ENCODE assay signal across 8 mouse cellular contexts in the genomic region with DNA sequence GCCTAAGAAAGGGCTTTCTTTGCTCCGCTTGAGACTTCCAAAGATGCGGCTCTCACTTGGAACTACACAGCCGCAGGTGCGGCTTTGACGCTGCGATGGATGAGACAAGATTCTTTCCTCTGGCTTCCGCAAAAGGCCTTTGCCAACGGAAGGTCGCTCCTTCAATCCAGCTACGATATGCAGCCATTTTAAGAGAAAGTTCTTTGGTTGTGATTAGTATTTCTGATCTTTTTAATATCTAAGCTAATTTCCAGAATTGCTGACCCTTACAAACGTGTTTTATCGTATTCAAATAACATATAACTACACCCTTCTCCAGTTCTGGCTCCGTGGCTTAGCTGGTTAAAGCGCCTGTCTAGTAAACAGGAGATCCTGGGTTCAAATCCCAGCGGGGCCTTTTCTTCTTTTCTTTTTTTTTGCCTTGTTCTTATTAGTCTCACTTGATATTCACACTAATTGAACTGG. TPM values are rescaled to one million over a fixed set of nuclear protein-coding genes. Genes with fewer than 3 reads are reported as not detected.
DNase-seq lines count a peak whose midpoint lies in the region; ATAC-seq and TF ChIP-seq lines count a peak whose summit lies in the region.

No protein-coding gene starts in this region.

- H3K27ac ChIP-seq in forebrain, embryonic 13.5 days: no peak overlapping the region

- peak; percentile 61; the same call in 1 of the 2 replicates for ATAC-seq in forebrain, embryonic 13.5 days

- no peaks in the 10 kb centered on the region for H3K4me1 ChIP-seq in lung, adult 2 months (ENCODE audit: control insufficient read depth, insufficient read depth, low read length)
- H3K4me1 ChIP-seq in forebrain, embryonic 13.5 days: no peaks in the 10 kb centered on the region

- H3K4me3 ChIP-seq in lung, adult 2 months (replicated peaks; ENCODE audit: extremely low read depth, low read depth, low read length): peak overlapping the region; percentile 27
- H3K4me3 ChIP-seq in forebrain, embryonic 13.5 days: peak overlapping the region; percentile 42
- peak overlapping the region; percentile 28 for H3K4me3 ChIP-seq in myocyte

- intact Hi-C loops in left cerebral cortex, postnatal 25 days (cut with DNase I): loop anchor here (10.0 kb wide), 3 partner anchors 119 to 1559 kb away; no protein-coding TSS in a partner anchor

- TF ChIP-seq POLR2A in lung, adult 2 months (IDR thresholded peaks at IDR 0.05; ENCODE audit: borderline replicate concordance, extremely low read depth, low read depth, low read length): no peak
- TF ChIP-seq POLR2A in myocyte (IDR thresholded peaks at IDR 0.05; ENCODE audit: insufficient read length, low read depth): no peak

- peak overlapping the region; percentile 55 for H3K4me2 ChIP-seq in forebrain, embryonic 13.5 days
- peak overlapping the region; percentile 84 for H3K4me2 ChIP-seq in myocyte (ENCODE audit: low read depth)

- no peaks in the 10 kb centered on the region for H3K9me3 ChIP-seq in forebrain, embryonic 13.5 days (replicated peaks)

- no peak overlapping the region for H3ac ChIP-seq in myocyte (ENCODE audit: control insufficient read depth, insufficient read length)

- no peak for TF ChIP-seq CTCF in lung, adult 2 months (IDR thresholded peaks at IDR 0.05; ENCODE audit: insufficient read depth, low read length)

- H3K27me3 ChIP-seq in forebrain, embryonic 13.5 days: no peaks in the 10 kb centered on the region
- H3K27me3 ChIP-seq in myocyte (ENCODE audit: control insufficient read depth, insufficient read depth, insufficient read length): no peaks in the 10 kb centered on the region

- H3K36me3 ChIP-seq in forebrain, embryonic 13.5 days (ENCODE audit: poor library complexity, severe bottlenecking): no peaks in the 10 kb centered on the region
- no peaks in the 10 kb centered on the region for H3K36me3 ChIP-seq in myocyte (ENCODE audit: control insufficient read depth, insufficient read depth)

- peak overlapping the region; percentile 54; the same call in 1 of the 2 replicates for H3K9ac ChIP-seq in forebrain, embryonic 13.5 days

- 12% methylated on average over 15 of the region's 15 CpGs for WGBS in lung, adult 2 months
- WGBS in forebrain, embryonic 13.5 days: 2% methylated on average over 15 of the region's 15 CpGs

- H3K79me2 ChIP-seq in myocyte (ENCODE audit: control insufficient read depth, insufficient read depth): no peaks in the 10 kb centered on the region

- no peak for DNase-seq in lung, adult 2 months
- DNase-seq in lung, postnatal 10 days: no peak
- DNase-seq in c-Kit-positive CD71-positive TER-119-negative erythroid progenitor cells, embryonic 14.5 days (ENCODE audit: low read depth): peak; percentile 76
- DNase-seq in induced T-regulatory cell, adult 2 months (ENCODE audit: low read depth): peak; percentile 57
- DNase-seq in left cerebral cortex, postnatal 25 days (ENCODE audit: low spot score in 2 of 2): peak; percentile 75 to 84
- DNase-seq in thymus, postnatal 25 days: peak; percentile 27

TF ChIP-seq in myocyte, 11 proteins besides CTCF, POLR2A, EP300 and RAD21:
- TF ChIP-seq CEBPB (IDR thresholded peaks at IDR 0.05; ENCODE audit: insufficient read depth, poor library complexity, severe bottlenecking) (0 out of 2 replicates have a peak, but pooled peaks have one; percentile 13), E2F4 (IDR thresholded peaks at IDR 0.05; ENCODE audit: insufficient read depth) (no peak), REST (IDR thresholded peaks at IDR 0.05; ENCODE audit: insufficient read depth, insufficient read length) (no peak), MYOD1 (IDR thresholded peaks at IDR 0.05; ENCODE audit: control insufficient read depth in 1 of 3, insufficient read length in 2 of 3, low read depth in 2 of 3) (no peak), MYOG (IDR thresholded peaks at IDR 0.05; ENCODE audit: control insufficient read depth in 1 of 3, insufficient read depth in 1 of 3, insufficient read length in 2 of 3, low read depth in 2 of 3) (no peak), TCF3 (IDR thresholded peaks at IDR 0.05; ENCODE audit: insufficient read length, low read depth) (no peak), USF1 (IDR thresholded peaks at IDR 0.05; ENCODE audit: low read depth) (no peak), TCF12 (IDR thresholded peaks at IDR 0.05; ENCODE audit: insufficient read depth, poor library complexity, severe bottlenecking) (no peak)

RNA-seq across cellular contexts. Expression of gene Hist1h2br, which starts 22.2 kb away (rescaled TPM):
- polyA plus RNA-seq in lung, adult 2 months (2012; rRNA removed): 3.3 and 6.1 TPM in 2 replicates
- polyA plus RNA-seq in forebrain, embryonic 13.5 days (2015; fragmentation: Nextera tagmentation; extraction: Ambion mirVana): 24.7 and 27.2 TPM in 2 replicates
- total RNA-seq in left cerebral cortex, postnatal 25 days (2021): 10 to 100 TPM; 44.1 to 47.5 TPM
- polyA plus RNA-seq in myocyte (2012; fragmentation: generic; extraction: Trizol): 71.7 TPM

RNA-seq across cellular contexts. Expression of gene Hist1h2ap, which starts 22.4 kb away (rescaled TPM):
- 59.2 and 67.3 TPM in 2 replicates for polyA plus RNA-seq in lung, adult 2 months (2012; rRNA removed)
- polyA plus RNA-seq in forebrain, embryonic 13.5 days (2015; fragmentation: Nextera tagmentation; extraction: Ambion mirVana): 4,205 and 5,125 TPM in 2 replicates
- 10 to 100 TPM in 1 of 2 experiments, not detected in 1; 23.4 TPM for total RNA-seq in left cerebral cortex, postnatal 25 days (2021)
- 730 TPM for polyA plus RNA-seq in myocyte (2012; fragmentation: generic; extraction: Trizol)

RNA-seq across cellular contexts. Expression of gene Hist1h4n, which starts 23.7 kb away (rescaled TPM):
- polyA plus RNA-seq in lung, adult 2 months (2012; rRNA removed): 11.1 and 13.7 TPM in 2 replicates
- polyA plus RNA-seq in forebrain, embryonic 13.5 days (2015; fragmentation: Nextera tagmentation; extraction: Ambion mirVana): 12.8 and 20.2 TPM in 2 replicates
- 10 to 100 TPM; 23.9 to 43.9 TPM for total RNA-seq in left cerebral cortex, postnatal 25 days (2021)
- 19.7 TPM for polyA plus RNA-seq in myocyte (2012; fragmentation: generic; extraction: Trizol)

RNA-seq across cellular contexts. Expression of gene Hist1h4m, which starts 44.2 kb away (rescaled TPM):
- polyA plus RNA-seq in lung, adult 2 months (2012; rRNA removed): 3.1 TPM in 1 of 2 replicates, not detected in the other
- polyA plus RNA-seq in forebrain, embryonic 13.5 days (2015; fragmentation: Nextera tagmentation; extraction: Ambion mirVana): not detected in 2 replicates
- 100 to 1,000 TPM; 222 to 263 TPM for total RNA-seq in left cerebral cortex, postnatal 25 days (2021)
- not detected for polyA plus RNA-seq in myocyte (2012; fragmentation: generic; extraction: Trizol)

RNA-seq across cellular contexts. Expression of gene Hist1h2ao, which starts 45.5 kb away (rescaled TPM):
- not detected in 2 replicates for polyA plus RNA-seq in lung, adult 2 months (2012; rRNA removed)
- polyA plus RNA-seq in forebrain, embryonic 13.5 days (2015; fragmentation: Nextera tagmentation; extraction: Ambion mirVana): 1.9 TPM in 1 of 2 replicates, not detected in the other
- 10 to 100 TPM in 1 of 2 experiments, 1 to 10 TPM in 1; 5.4 to 34.0 TPM for total RNA-seq in left cerebral cortex, postnatal 25 days (2021)
- not detected for polyA plus RNA-seq in myocyte (2012; fragmentation: generic; extraction: Trizol)

Comparison
In these comparisons a context has a peak if more than half of its experiments do, and no peak if none do; other contexts are left out.
1. DNase-seq: peak in c-Kit-positive CD71-positive TER-119-negative erythroid progenitor cells, embryonic 14.5 days (single experiment), induced T-regulatory cell, adult 2 months (single experiment), left cerebral cortex, postnatal 25 days (2 of 2) and thymus, postnatal 25 days (single experiment); none in lung, adult 2 months (single experiment) and lung, postnatal 10 days (single experiment).
2. RNA of gene Hist1h2ap, which starts 22.4 kb away (polyA plus RNA-seq): 4,205 to 5,125 TPM in forebrain, embryonic 13.5 days and 730 TPM in myocyte (single experiment); 59.2 to 67.3 TPM in lung, adult 2 months; every median in the first group is over 10 times any median in the second.
3. Peak in every context shown above with its lines, with median percentiles within 50 percentile points of each other: H3K4me3 ChIP-seq.